Mouse (Mus musculus): ENCODE measurements at regions not wholly inside any gene's neighbourhood (a gene's known extent, or its start where the extent isn't known, plus 50 kb on each side); places are given as distances from the start of the nearest gene placed in this dataset.
A peak's percentile ranks its signal among the peaks of the same experiment; 100 is the strongest.

GRCm38 (mm10) chr2:160587015-160587835, 58.5 kb upstream of the Top1 start:
- DNase-seq = no peak

GRCm38 (mm10) chr2:160588401-160588800, 57.3 kb upstream of the Top1 start:
- no peak for DNase-seq

GRCm38 (mm10) chr2:160590209-160590910, 55.3 kb upstream of the Top1 start:
- DNase-seq = no peak

GRCm38 (mm10) chr2:160591446-160592180, 54.1 kb upstream of the Top1 start:
- DNase-seq = no peak

DNA sequence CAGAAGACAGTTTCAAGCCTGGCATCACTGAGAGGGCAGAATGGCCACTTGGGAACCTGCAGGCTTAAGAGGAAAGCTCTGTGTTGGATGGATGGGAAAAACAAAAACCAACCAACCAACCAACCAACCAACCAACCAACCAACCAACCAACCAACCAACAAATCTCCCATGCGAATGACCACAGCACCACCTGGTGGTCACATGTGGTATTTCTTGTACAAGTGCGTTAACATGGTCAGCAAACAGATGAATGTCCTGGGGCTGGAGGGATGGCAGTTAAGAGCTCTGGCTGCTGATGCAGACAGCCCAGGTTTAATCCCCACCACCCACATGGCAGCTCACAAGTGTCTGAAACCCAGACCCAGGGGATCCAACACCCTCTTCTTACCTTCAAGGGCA, 52.7 kb upstream of the Top1 start:
- DNase-seq = peak; percentile 34
